ENCODE assay signal across 11 mouse cellular contexts in genomic region chr16:55809345-55809744, GRCm38 (mm10).
"Had no signal": no experiment of that assay in that cellular context is flagged by ENCODE, and none has a peak within 500 bp of the region (broad histone marks: within the 10 kb centered on the region; RNA-seq: fewer than 3 reads in every experiment).

No protein-coding gene starts in this region.

- H3K4me3 ChIP-seq: kidney, embryonic 15.5 days; limb, embryonic 13.5 days; neural tube, embryonic 15.5 days had no signal

- DNase-seq: kidney, postnatal 14 days; left cerebral cortex, postnatal 4 days; lung, adult 18-20 months; right cerebral cortex, adult 18-20 months; right cerebral cortex, postnatal 25 days; thymus, postnatal 4 days had no signal

- ATAC-seq: midbrain, embryonic 16.5 days had no signal

- H3K27ac ChIP-seq: kidney, embryonic 15.5 days; limb, embryonic 13.5 days; liver, embryonic 14.5 days; neural tube, embryonic 15.5 days had no signal
